ENCODE assay signal across 9 mouse cellular contexts in genomic region chr6:52208072-52208867, GRCm38 (mm10). TPM values are rescaled to one million over a fixed set of nuclear protein-coding genes. Genes with fewer than 3 reads are reported as not detected.
DNase-seq lines count a peak whose midpoint lies in the region; ATAC-seq and TF ChIP-seq lines count a peak whose summit lies in the region.
"Had no signal": no experiment of that assay in that cellular context is flagged by ENCODE, and none has a peak within 500 bp of the region (broad histone marks: within the 10 kb centered on the region; RNA-seq: fewer than 3 reads in every experiment).

TSS of gene Hoxa6 (minus strand) at chr6:52208722.

- no peaks in the 10 kb centered on the region for H3K9me3 ChIP-seq in ES-Bruce4 (replicated peaks; ENCODE audit: control insufficient read depth, insufficient read depth, low read length, poor library complexity, severe bottlenecking)
- no peaks in the 10 kb centered on the region for H3K9me3 ChIP-seq in hindbrain, embryonic 12.5 days (replicated peaks)
- no peaks in the 10 kb centered on the region for H3K9me3 ChIP-seq in limb, embryonic 15.5 days
- H3K9me3 ChIP-seq: embryonic facial prominence, embryonic 15.5 days had no signal

- H3K4me3 ChIP-seq in ES-Bruce4 (ENCODE audit: low read depth, low read length) = peak within 1 kb of the TSS; percentile 31
- peak within 1 kb of the TSS; percentile 47 for H3K4me3 ChIP-seq in hindbrain, embryonic 12.5 days
- peak within 1 kb of the TSS; percentile 39 for H3K4me3 ChIP-seq in limb, embryonic 15.5 days
- H3K4me3 ChIP-seq: embryonic facial prominence, embryonic 15.5 days had no signal

- no peak for TF ChIP-seq EP300 in ES-Bruce4 (IDR thresholded peaks at IDR 0.05; ENCODE audit: insufficient read depth, low read depth, low read length)

- peaks cover 34% of the 10 kb centered on the region for H3K27me3 ChIP-seq in ES-Bruce4 (ENCODE audit: control insufficient read depth, insufficient read depth, low read length, poor library complexity, severe bottlenecking)
- peaks cover 97% of the 10 kb centered on the region for H3K27me3 ChIP-seq in hindbrain, embryonic 12.5 days
- peaks cover 57% of the 10 kb centered on the region for H3K27me3 ChIP-seq in limb, embryonic 15.5 days

- no peak for TF ChIP-seq CTCF in ES-Bruce4 (IDR thresholded peaks at IDR 0.05; ENCODE audit: low read depth, low read length)

- H3K36me3 ChIP-seq in ES-Bruce4 (ENCODE audit: control insufficient read depth, insufficient read depth, low read length, poor library complexity, severe bottlenecking) = no peaks in the 10 kb centered on the region
- H3K36me3 ChIP-seq in hindbrain, embryonic 12.5 days = no peaks in the 10 kb centered on the region
- peaks cover 5% of the 10 kb centered on the region; the same call in 1 of the 2 replicates for H3K36me3 ChIP-seq in limb, embryonic 15.5 days
- H3K36me3 ChIP-seq: embryonic facial prominence, embryonic 15.5 days had no signal

- peak within 1 kb of the TSS; percentile 9 for H3K9ac ChIP-seq in ES-Bruce4 (ENCODE audit: low read depth, poor library complexity, severe bottlenecking)
- H3K9ac ChIP-seq in hindbrain, embryonic 12.5 days = 0 out of 2 replicates have a peak within 1 kb of the TSS, but pooled peaks have one; percentile 38
- H3K9ac ChIP-seq in limb, embryonic 15.5 days = 0 out of 2 replicates have a peak within 1 kb of the TSS, but pooled peaks have one; percentile 8
- H3K9ac ChIP-seq: embryonic facial prominence, embryonic 15.5 days had no signal

- ATAC-seq in hindbrain, embryonic 12.5 days (ENCODE audit: low FRiP score) = no peak
- ATAC-seq in limb, embryonic 15.5 days (ENCODE audit: insufficient number of reproducible peaks, low FRiP score, low TSS enrichment, low read depth) = no peak
- ATAC-seq in erythroblast, adult 5-6 weeks (replicated peaks; ENCODE audit: low FRiP score, poor library complexity, severe bottlenecking) = no peak
- no peak for ATAC-seq in monocyte, adult 5-6 weeks (replicated peaks; ENCODE audit: insufficient number of reproducible peaks, low FRiP score, low TSS enrichment, poor library complexity, severe bottlenecking)

- H3K4me1 ChIP-seq in ES-Bruce4 (ENCODE audit: control insufficient read depth, insufficient read depth, low read length) = no peaks in the 10 kb centered on the region
- H3K4me1 ChIP-seq in hindbrain, embryonic 12.5 days = peaks cover 20% of the 10 kb centered on the region
- peaks cover 74% of the 10 kb centered on the region for H3K4me1 ChIP-seq in limb, embryonic 15.5 days

- H3K27ac ChIP-seq in ES-Bruce4 (ENCODE audit: insufficient read depth, low read length) = no peak within 1 kb of the TSS
- H3K27ac ChIP-seq in hindbrain, embryonic 12.5 days = peak within 1 kb of the TSS; percentile 32
- peak within 1 kb of the TSS; percentile 17; the same call in 1 of the 2 replicates for H3K27ac ChIP-seq in limb, embryonic 15.5 days
- H3K27ac ChIP-seq: embryonic facial prominence, embryonic 15.5 days had no signal

- WGBS in hindbrain, embryonic 12.5 days = 1% methylated on average over 46 of the region's 47 CpGs
- 8% methylated on average over 45 of the region's 47 CpGs for WGBS in limb, embryonic 15.5 days

- H3K4me2 ChIP-seq in hindbrain, embryonic 12.5 days (replicated peaks) = peak within 1 kb of the TSS; percentile 46
- H3K4me2 ChIP-seq in limb, embryonic 15.5 days = peak within 1 kb of the TSS; percentile 71
- H3K4me2 ChIP-seq: embryonic facial prominence, embryonic 15.5 days had no signal

- no peak for TF ChIP-seq POLR2A in ES-Bruce4 (IDR thresholded peaks at IDR 0.05; ENCODE audit: insufficient read depth, low read length)

- peak; percentile 62 for DNase-seq in embryo, embryonic 9.5 days (ENCODE audit: extremely low spot score)
- DNase-seq in embryo, embryonic 10 days (ENCODE audit: low spot score) = no peak
- no peak for DNase-seq in cerebellum, adult 18-20 months

RNA-seq across cellular contexts. Expression of gene Hoxa6, which starts in this region (rescaled TPM):
- not detected in 2 replicates for polyA plus RNA-seq in ES-Bruce4 (2011; ENCODE audit: insufficient read depth, insufficient read length, low read depth, missing spikeins)
- 18.7 and 20.5 TPM in 2 replicates for polyA plus RNA-seq in hindbrain, embryonic 12.5 days (2016; fragmentation: Nextera tagmentation; extraction: Ambion mirVana)
- 0.41 and 1.1 TPM in 2 replicates for polyA plus RNA-seq in limb, embryonic 15.5 days (2015; fragmentation: Nextera tagmentation; extraction: Ambion mirVana)
- not detected in 2 replicates for total RNA-seq in erythroblast, adult 5-6 weeks (2015; ENCODE audit: low replicate concordance)
- not detected in 2 replicates for total RNA-seq in erythroblast, adult 5-6 weeks (2017; ENCODE audit: low replicate concordance)
- not detected in 3 replicates for total RNA-seq in monocyte, adult 5-6 weeks (2017)
- polyA plus RNA-seq: embryonic facial prominence, embryonic 15.5 days had no signal
